Mouse (Mus musculus) Muller cell, postnatal 12 days (primary cell): ENCODE results near the gene Twf2.
A peak's percentile ranks its signal among the peaks of the same experiment; 100 is the strongest.

ENCODE experiments used
- DNase-seq: peaks from one replicate; pipeline ENCODE4 v3.0.0-alpha.2; 2015; ENCODE audit errors: inconsistent ontology term

Twf2 gene

GRCm38 (mm10) chr9:106177799-106178198, 25.1 kb upstream of the Twf2 start:
- DNase-seq, result no peak

GRCm38 (mm10) chr9:106179454-106179853, 23.5 kb upstream of the Twf2 start:
- DNase-seq, result no peak

GRCm38 (mm10) chr9:106179964-106180363, 22.9 kb upstream of the Twf2 start:
- no peak for DNase-seq

GRCm38 (mm10) chr9:106182146-106182545, 20.8 kb upstream of the Twf2 start:
- no peak for DNase-seq

GRCm38 (mm10) chr9:106183996-106184395, 18.9 kb upstream of the Twf2 start:
- DNase-seq, result no peak

GRCm38 (mm10) chr9:106191355-106191754, 11.6 kb upstream of the Twf2 start:
- no peak for DNase-seq

- no peak for DNase-seq
Measured at GRCm38 (mm10) chr9:106192024-106192423, 10.9 kb upstream of the Twf2 start.

- DNase-seq, result no peak
Measured at GRCm38 (mm10) chr9:106192998-106193397, 9.9 kb upstream of the Twf2 start.

GRCm38 (mm10) chr9:106193930-106194807, 8.7 kb upstream of the Twf2 start:
- DNase-seq, result no peak

GRCm38 (mm10) chr9:106195693-106196092, 7.2 kb upstream of the Twf2 start:
- no peak for DNase-seq

- DNase-seq, result no peak
Measured at GRCm38 (mm10) chr9:106197081-106197713, 5.7 kb upstream of the Twf2 start.

- no peak for DNase-seq
Measured at GRCm38 (mm10) chr9:106197732-106198131, 5.2 kb upstream of the Twf2 start.

- DNase-seq, result peak; percentile 83
Measured at GRCm38 (mm10) chr9:106198962-106199458, 3.9 kb upstream of the Twf2 start.

GRCm38 (mm10) chr9:106199535-106200272, 3.2 kb upstream of the Twf2 start, which contains the start of gene Ppm1m:
TSS of gene Ppm1m (minus strand) at chr9:106199746.
- no peak for DNase-seq

- DNase-seq, result no peak
Measured at GRCm38 (mm10) chr9:106201895-106202294, 1.0 kb upstream of the Twf2 start.

GRCm38 (mm10) chr9:106203990-106204851, 1.3 kb downstream of the Twf2 start:
- peak; percentile 64 for DNase-seq

GRCm38 (mm10) chr9:106205713-106206290, 2.9 kb downstream of the Twf2 start:
- DNase-seq, result no peak

GRCm38 (mm10) chr9:106206515-106206914, 3.6 kb downstream of the Twf2 start:
- DNase-seq, result no peak

- no peak for DNase-seq
Measured at GRCm38 (mm10) chr9:106208181-106208580, 5.3 kb downstream of the Twf2 start.

GRCm38 (mm10) chr9:106209954-106210353, 7.0 kb downstream of the Twf2 start:
- DNase-seq, result no peak
